Mouse (Mus musculus): ENCODE measurements at regions not wholly inside any gene's neighbourhood (a gene's known extent, or its start where the extent isn't known, plus 50 kb on each side); places are given as distances from the start of the nearest gene placed in this dataset.

DNA sequence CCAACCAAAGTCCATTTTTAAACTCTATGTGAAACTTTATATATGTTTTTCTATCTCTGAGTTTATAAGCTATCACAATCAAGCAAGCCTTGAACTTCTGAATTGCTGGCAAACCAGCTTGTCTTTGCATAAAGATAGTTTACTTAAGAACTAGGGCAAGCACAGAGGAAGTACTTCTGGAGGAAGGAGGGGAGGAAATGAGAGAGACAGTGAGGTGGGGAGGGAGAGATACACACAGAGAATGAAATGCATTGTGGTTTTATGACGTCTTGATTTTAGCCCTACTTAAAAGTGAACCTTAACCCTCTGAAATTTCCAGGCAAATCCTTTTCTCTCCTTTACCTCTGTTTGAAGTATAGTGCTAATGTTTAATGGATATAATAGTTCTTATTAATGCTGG is 421.0 kb downstream of the Hs3st1 start:
- TF ChIP-seq CTCF (IDR thresholded peaks at IDR 0.05; ENCODE audit: control insufficient read depth, insufficient read depth, insufficient replicate concordance, low read depth, low read length) (no peak), POLR2A (IDR thresholded peaks at IDR 0.05; ENCODE audit: control insufficient read depth, low read depth, low read length) (no peak)
